Mouse (Mus musculus) kidney, embryonic 14.5 days (tissue): ENCODE measurements at regions not wholly inside any gene's neighbourhood (a gene's known extent, or its start where the extent isn't known, plus 50 kb on each side); places are given as distances from the start of the nearest gene placed in this dataset.

Experiments
- ATAC-seq: fragments of 200-750 bp; cut with Nextera tagmentation; 2 replicates; pipeline ENCODE4 v1.8.0; 2017; ENCODE audit warnings: moderate number of reproducible peaks, mild to moderate bottlenecking, moderate TSS enrichment, moderate library complexity; ENCODE audit not compliant: low FRiP score, low TSS enrichment
- H3K27ac ChIP-seq: fragments of 300-500 bp; sonication (generic); 2 replicates; pipeline ENCODE4 v1.5.1; 2014; ENCODE audit warnings: low read depth, mild to moderate bottlenecking, low read length, moderate library complexity, mixed read lengths
- H3K27me3 ChIP-seq: fragments of 300-500 bp; sonication (generic); 2 replicates; pipeline ENCODE4 v1.6.1; 2014; ENCODE audit warnings: mild to moderate bottlenecking, low read length; ENCODE audit not compliant: control insufficient read depth, insufficient read depth
- H3K36me3 ChIP-seq: fragments of 300-500 bp; sonication (generic); 2 replicates; pipeline ENCODE4 v1.6.1; 2014; ENCODE audit warnings: low read length, mixed read lengths; ENCODE audit not compliant: control insufficient read depth, insufficient read depth
- H3K4me1 ChIP-seq: fragments of 300-500 bp; sonication (generic); 2 replicates; pipeline ENCODE4 v1.6.1; 2014; ENCODE audit warnings: low read length, mixed read lengths; ENCODE audit not compliant: control insufficient read depth, insufficient read depth
- H3K4me2 ChIP-seq: fragments of 300-500 bp; sonication (generic); replicated peaks from 2 replicates; pipeline ENCODE4 v1.6.1; 2014; ENCODE audit warnings: low read depth, mild to moderate bottlenecking, low read length
- H3K4me3 ChIP-seq: fragments of 300-500 bp; sonication (generic); 2 replicates; pipeline ENCODE4 v1.5.1; 2014; ENCODE audit warnings: mild to moderate bottlenecking, low read length
- H3K9ac ChIP-seq: fragments of 300-500 bp; sonication (generic); 2 replicates; pipeline ENCODE4 v1.6.1; 2014; ENCODE audit warnings: low read depth, mild to moderate bottlenecking, low read length, moderate library complexity
- H3K9me3 ChIP-seq: fragments of 300-500 bp; sonication (generic); 2 replicates; pipeline ENCODE4 v1.6.1; 2016; ENCODE audit warnings: low read length; ENCODE audit not compliant: control insufficient read depth
- WGBS: fragments of 180-500 bp; shearing (Covaris S2); extraction: QIAGEN DNeasy Blood & Tissue Kit; methylation state at CpG from one replicate; pipeline ENCODE4 v1.1.7; 2014; 5-methylcytosine and 5-hydroxymethylcytosine counted together

- no peaks in the 10 kb centered on the region for H3K9me3 ChIP-seq
- H3K36me3 ChIP-seq = no peaks in the 10 kb centered on the region
- H3K27me3 ChIP-seq = no peaks in the 10 kb centered on the region
- ATAC-seq = no peak
- H3K4me1 ChIP-seq = no peaks in the 10 kb centered on the region
- no peak overlapping the region for H3K4me3 ChIP-seq
- WGBS = 67% methylated on average over 2 of the region's 2 CpGs
- no peak overlapping the region for H3K4me2 ChIP-seq
- H3K27ac ChIP-seq = no peak overlapping the region
- no peak overlapping the region for H3K9ac ChIP-seq
Observed at GRCm38 (mm10) chr3:140837976-140838581, 374.1 kb downstream of the Pdha2 start.

DNA sequence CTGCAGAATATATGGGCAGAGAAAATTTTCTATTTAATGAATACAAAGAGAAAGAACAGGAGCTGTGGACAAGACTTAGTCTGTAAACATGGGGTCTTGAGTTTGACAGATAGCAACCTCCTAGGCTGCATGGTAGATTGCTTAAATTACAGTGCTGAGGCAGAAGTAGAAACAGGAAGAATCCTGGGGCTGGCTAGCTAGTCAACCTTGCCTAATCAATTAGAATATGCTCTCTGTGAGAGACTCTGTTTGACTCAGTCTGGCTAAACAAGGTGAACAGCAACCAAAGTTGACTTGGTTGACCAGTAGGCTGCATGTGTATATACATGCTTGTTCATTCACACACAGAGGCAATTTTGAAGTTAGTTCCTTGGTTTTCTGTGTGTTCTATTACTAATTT is 390.9 kb downstream of the Pdha2 start:
- H3K4me1 ChIP-seq = no peaks in the 10 kb centered on the region
- H3K27ac ChIP-seq = no peak overlapping the region
- no peak for ATAC-seq
- H3K9ac ChIP-seq = no peak overlapping the region
- no peak overlapping the region for H3K4me2 ChIP-seq
- H3K36me3 ChIP-seq = no peaks in the 10 kb centered on the region
- no peak overlapping the region for H3K4me3 ChIP-seq
- no peaks in the 10 kb centered on the region for H3K9me3 ChIP-seq
- H3K27me3 ChIP-seq = no peaks in the 10 kb centered on the region

- no peak overlapping the region for H3K4me2 ChIP-seq
- no peak for ATAC-seq
- WGBS = 91% methylated on average over 2 of the region's 2 CpGs
- no peak overlapping the region for H3K9ac ChIP-seq
- no peak overlapping the region for H3K27ac ChIP-seq
- H3K27me3 ChIP-seq = no peaks in the 10 kb centered on the region
- H3K4me1 ChIP-seq = no peaks in the 10 kb centered on the region
- H3K9me3 ChIP-seq = no peaks in the 10 kb centered on the region
- no peaks in the 10 kb centered on the region for H3K36me3 ChIP-seq
- H3K4me3 ChIP-seq = no peak overlapping the region
Observed at GRCm38 (mm10) chr3:140805586-140805985, 406.6 kb downstream of the Pdha2 start.

- H3K9ac ChIP-seq = no peak overlapping the region
- H3K36me3 ChIP-seq = no peaks in the 10 kb centered on the region
- no peak overlapping the region for H3K4me2 ChIP-seq
- H3K27ac ChIP-seq = no peak overlapping the region
- H3K4me1 ChIP-seq = no peaks in the 10 kb centered on the region
- no peaks in the 10 kb centered on the region for H3K27me3 ChIP-seq
- H3K9me3 ChIP-seq = no peaks in the 10 kb centered on the region
- ATAC-seq = no peak
- WGBS = 84% methylated on average over 2 of the region's 2 CpGs
- H3K4me3 ChIP-seq = no peak overlapping the region
Observed at GRCm38 (mm10) chr3:140792943-140793342, 419.2 kb downstream of the Pdha2 start.

DNA sequence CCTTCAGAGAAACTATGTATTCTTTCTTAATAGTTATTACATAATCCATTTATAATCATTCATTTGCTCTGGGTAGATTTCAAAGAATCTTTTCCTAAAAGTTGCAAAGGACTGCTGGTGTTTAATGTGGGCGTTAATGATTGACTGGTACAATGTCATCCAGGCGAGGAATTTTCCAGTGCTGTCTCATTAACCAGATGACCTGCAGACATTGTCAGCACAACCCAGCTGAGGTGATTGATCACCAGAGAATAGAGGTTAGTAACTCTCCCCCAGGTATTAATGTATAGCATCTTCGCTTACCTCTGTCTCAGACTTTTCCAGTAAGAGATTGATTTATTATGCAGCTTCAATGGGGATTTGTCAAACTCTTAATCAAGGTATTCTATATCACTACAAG is 426.5 kb downstream of the Pdha2 start:
- WGBS = 41% methylated on average over 3 of the region's 3 CpGs
- ATAC-seq = no peak
- Histone ChIP-seq H3K9me3 (no peaks in the 10 kb centered on the region), H3K9ac (no peak overlapping the region), H3K4me2 (no peak overlapping the region), H3K4me3 (no peak overlapping the region), H3K27me3 (no peaks in the 10 kb centered on the region), H3K4me1 (no peaks in the 10 kb centered on the region), H3K36me3 (no peaks in the 10 kb centered on the region), H3K27ac (no peak overlapping the region)

GRCm38 (mm10) chr3:140760051-140760450 is 452.1 kb downstream of the Pdha2 start:
- no peak overlapping the region for H3K4me3 ChIP-seq
- no peaks in the 10 kb centered on the region for H3K4me1 ChIP-seq
- no peak overlapping the region for H3K9ac ChIP-seq
- H3K9me3 ChIP-seq = no peaks in the 10 kb centered on the region
- H3K36me3 ChIP-seq = no peaks in the 10 kb centered on the region
- H3K27ac ChIP-seq = no peak overlapping the region
- no peak overlapping the region for H3K4me2 ChIP-seq
- H3K27me3 ChIP-seq = no peaks in the 10 kb centered on the region
- no peak for ATAC-seq
- 76% methylated on average over 4 of the region's 4 CpGs for WGBS

DNA sequence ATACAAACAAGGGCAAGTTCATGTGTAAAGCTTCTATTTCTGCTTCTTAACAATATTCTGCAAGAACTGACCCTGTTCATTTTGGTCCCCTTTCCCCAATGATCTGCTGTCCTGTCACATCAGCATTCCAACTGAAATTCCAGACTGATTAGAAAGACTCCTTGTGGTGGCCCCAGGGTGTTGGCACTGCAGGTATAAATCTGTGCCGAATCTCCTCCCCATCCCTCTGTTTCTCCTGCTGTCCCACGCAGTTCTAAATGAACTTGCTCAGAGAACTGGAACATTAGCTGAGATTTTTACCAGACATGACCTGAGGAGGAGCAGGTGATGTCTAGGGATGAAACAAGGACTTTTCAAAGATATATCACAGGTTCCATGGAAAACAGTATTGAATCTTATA is 467.7 kb downstream of the Pdha2 start:
- Histone ChIP-seq H3K4me2 (no peak overlapping the region), H3K9ac (no peak overlapping the region), H3K27me3 (no peaks in the 10 kb centered on the region), H3K36me3 (no peaks in the 10 kb centered on the region), H3K4me1 (no peaks in the 10 kb centered on the region), H3K4me3 (no peak overlapping the region), H3K9me3 (no peaks in the 10 kb centered on the region), H3K27ac (no peak overlapping the region)
- ATAC-seq = no peak
- 62% methylated on average over 2 of the region's 2 CpGs for WGBS

GRCm38 (mm10) chr3:140740430-140740829 is 471.7 kb downstream of the Pdha2 start:
- Histone ChIP-seq H3K36me3 (no peaks in the 10 kb centered on the region), H3K9ac (no peak overlapping the region), H3K4me1 (no peaks in the 10 kb centered on the region), H3K27me3 (no peaks in the 10 kb centered on the region), H3K4me2 (no peak overlapping the region), H3K4me3 (no peak overlapping the region), H3K27ac (no peak overlapping the region), H3K9me3 (no peaks in the 10 kb centered on the region)
- 88% methylated on average over 1 of the region's 1 CpGs for WGBS
- ATAC-seq = no peak

DNA sequence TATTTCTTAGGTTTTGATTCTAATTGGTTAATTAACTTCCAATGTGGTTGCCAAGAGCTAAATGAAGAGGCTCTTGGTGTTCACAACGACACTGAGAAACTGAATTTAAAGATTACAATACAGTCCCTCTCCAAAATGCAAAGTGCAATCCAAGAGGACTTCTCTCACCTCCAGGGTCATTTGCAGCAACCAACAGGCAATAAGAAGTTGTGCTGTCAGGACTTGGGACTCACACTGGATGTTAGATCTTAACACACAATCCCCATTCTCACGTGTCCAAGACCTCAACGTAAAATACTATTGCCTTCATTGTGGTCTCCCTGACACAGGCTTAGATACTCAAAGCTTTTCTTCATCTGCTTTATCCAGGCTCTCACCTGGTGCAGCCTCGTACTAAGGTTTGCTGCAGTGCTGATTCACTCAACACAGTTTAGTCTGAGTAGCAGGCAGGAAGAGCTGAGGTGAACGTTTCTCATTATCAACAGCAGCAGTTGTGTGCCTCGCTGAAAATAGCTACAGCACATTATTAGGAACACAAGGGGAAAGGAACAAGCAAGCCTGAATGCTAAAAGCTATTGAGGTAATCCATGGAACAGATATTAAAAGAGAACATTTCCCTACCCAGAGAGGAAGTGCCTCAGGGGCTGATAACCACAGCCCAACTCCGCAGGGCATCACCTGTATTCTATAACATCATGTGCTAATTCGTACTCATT is 473.3 kb downstream of the Pdha2 start:
- Histone ChIP-seq H3K27ac (no peak overlapping the region), H3K4me1 (no peaks in the 10 kb centered on the region), H3K36me3 (no peaks in the 10 kb centered on the region), H3K4me3 (no peak overlapping the region), H3K4me2 (no peak overlapping the region), H3K9ac (no peak overlapping the region), H3K9me3 (no peaks in the 10 kb centered on the region), H3K27me3 (no peaks in the 10 kb centered on the region)
- WGBS = 71% methylated on average over 8 of the region's 8 CpGs
- ATAC-seq = no peak
